Mouse (Mus musculus) kidney, adult 11 months (tissue): Measurements from ENCODE around the gene Vmn1r76.

Source experiments
- DNase-seq: peaks from one replicate; pipeline ENCODE4 v3.0.0; 2022

Gene Vmn1r76

DNA sequence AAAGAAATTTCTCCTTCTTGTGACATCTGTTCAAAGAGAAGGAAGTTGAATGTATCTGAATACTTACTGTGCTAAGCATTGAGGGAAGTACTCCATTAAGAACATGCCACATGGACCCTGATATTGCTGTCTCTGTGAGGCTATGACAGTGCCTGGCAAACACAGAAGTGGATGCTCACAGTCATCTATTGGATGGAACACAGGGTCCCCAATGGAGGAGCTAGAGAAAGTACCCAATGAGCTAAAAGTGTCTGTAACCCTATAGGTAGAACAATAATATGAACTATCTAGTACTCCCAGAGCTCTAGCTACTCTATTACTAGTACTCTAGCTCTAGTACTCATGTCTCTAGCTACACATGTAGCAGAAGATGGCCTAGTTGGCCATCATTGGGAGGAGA lies at the start of gene Vmn1r76:
Gene Vmn1r76, minus strand, starts transcription at position 101 of the 400 bp plus-strand sequence.
- DNase-seq = no peak

DNA sequence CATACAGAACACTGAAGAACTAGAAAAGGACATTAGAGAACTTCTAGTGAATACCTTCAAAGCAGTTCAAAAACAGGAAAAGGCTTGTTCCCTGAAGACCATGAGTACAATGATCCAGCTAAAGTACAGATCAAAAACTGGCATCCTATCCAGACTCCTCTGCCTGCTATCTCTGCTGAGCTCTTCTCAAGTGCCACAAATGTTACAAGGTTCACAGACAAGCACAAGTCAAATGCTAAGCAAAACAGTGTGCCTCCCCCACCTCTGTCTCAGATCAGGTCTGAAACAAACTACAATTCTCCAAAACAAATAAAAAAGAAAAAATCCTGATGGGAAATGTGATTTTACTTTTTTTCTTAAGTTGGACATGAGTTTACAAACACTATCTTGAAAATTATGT lies 34.6 kb upstream of the Vmn1r76 start:
- no peak for DNase-seq

GRCm38 (mm10) chr7:11947991-11948390 lies 10.0 kb upstream of the Vmn1r76 start:
- DNase-seq = no peak

DNA sequence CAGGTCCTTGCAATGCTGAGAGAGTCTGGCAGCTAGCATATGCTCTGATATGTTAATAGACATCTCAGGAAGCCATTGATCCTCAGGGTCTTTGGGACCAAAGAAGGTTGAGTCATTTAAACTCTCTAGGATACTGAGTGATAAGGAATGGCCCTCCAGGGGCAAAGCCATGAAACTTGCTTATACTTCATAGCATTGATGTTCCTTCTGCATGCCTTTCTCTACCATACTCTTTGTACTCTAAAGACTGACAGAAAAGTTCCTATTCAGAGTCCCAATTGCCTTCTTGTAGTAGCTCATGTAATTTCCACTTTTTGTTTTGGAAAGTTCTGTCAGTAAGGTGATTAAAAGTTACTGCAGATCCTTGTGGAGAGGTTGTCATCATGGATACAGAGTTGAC lies 63.7 kb downstream of the Vmn1r76 start, which contains the start of gene Vmn1r75:
Gene Vmn1r75, plus strand, starts transcription at position 301 of the 400 bp plus-strand sequence.
- DNase-seq = no peak
